Mouse (Mus musculus): ENCODE measurements at regions not wholly inside any gene's neighbourhood (a gene's known extent, or its start where the extent isn't known, plus 50 kb on each side); places are given as distances from the start of the nearest gene placed in this dataset.

GRCm38 (mm10) chr13:83076611-83077010 is 427.2 kb upstream of the Mef2c start:
- Histone ChIP-seq H3K4me2 (replicated peaks; ENCODE audit: low read depth, low read length) (no peak overlapping the region), H3K9me3 (ENCODE audit: low read length) (no peaks in the 10 kb centered on the region), H3K27ac (ENCODE audit: low read length) (no peak overlapping the region), H3K36me3 (ENCODE audit: insufficient read depth, low read length) (no peaks in the 10 kb centered on the region), H3K4me3 (ENCODE audit: low read length) (no peak overlapping the region), H3K9ac (replicated peaks; ENCODE audit: low read length) (no peak overlapping the region), H3K4me1 (ENCODE audit: insufficient read depth, low read length) (no peaks in the 10 kb centered on the region), H3K27me3 (ENCODE audit: insufficient read depth, low read length) (no peaks in the 10 kb centered on the region)
- no peak for ATAC-seq (ENCODE audit: low FRiP score, low TSS enrichment)
- WGBS, result 73% methylated on average over 2 of the region's 2 CpGs

- Histone ChIP-seq H3K4me3 (ENCODE audit: low read length) (no peak overlapping the region), H3K4me2 (replicated peaks; ENCODE audit: low read depth, low read length) (no peak overlapping the region), H3K9me3 (ENCODE audit: low read length) (no peaks in the 10 kb centered on the region), H3K4me1 (ENCODE audit: insufficient read depth, low read length) (no peaks in the 10 kb centered on the region), H3K36me3 (ENCODE audit: insufficient read depth, low read length) (no peaks in the 10 kb centered on the region), H3K27ac (ENCODE audit: low read length) (no peak overlapping the region), H3K27me3 (ENCODE audit: insufficient read depth, low read length) (no peaks in the 10 kb centered on the region), H3K9ac (replicated peaks; ENCODE audit: low read length) (no peak overlapping the region)
- no peak for ATAC-seq (ENCODE audit: low FRiP score, low TSS enrichment)
- whole genome bisulfite sequencing, result 83% methylated on average over 1 of the region's 1 CpGs
Observed at GRCm38 (mm10) chr13:83077085-83077484, 426.7 kb upstream of the Mef2c start.

GRCm38 (mm10) chr13:83079291-83079690 is 424.5 kb upstream of the Mef2c start:
- WGBS, result 49% methylated on average over 1 of the region's 1 CpGs
- Histone ChIP-seq H3K9me3 (ENCODE audit: low read length) (no peaks in the 10 kb centered on the region), H3K4me1 (ENCODE audit: insufficient read depth, low read length) (no peaks in the 10 kb centered on the region), H3K4me3 (ENCODE audit: low read length) (no peak overlapping the region), H3K27me3 (ENCODE audit: insufficient read depth, low read length) (no peaks in the 10 kb centered on the region), H3K9ac (replicated peaks; ENCODE audit: low read length) (no peak overlapping the region), H3K4me2 (replicated peaks; ENCODE audit: low read depth, low read length) (no peak overlapping the region), H3K27ac (ENCODE audit: low read length) (no peak overlapping the region), H3K36me3 (ENCODE audit: insufficient read depth, low read length) (no peaks in the 10 kb centered on the region)
- no peak for ATAC-seq (ENCODE audit: low FRiP score, low TSS enrichment)

GRCm38 (mm10) chr13:83084948-83085347 is 418.9 kb upstream of the Mef2c start:
- no peak overlapping the region for H3K4me3 ChIP-seq (ENCODE audit: low read length)
- WGBS, result 79% methylated on average over 3 of the region's 3 CpGs
- no peak overlapping the region for H3K4me2 ChIP-seq (replicated peaks; ENCODE audit: low read depth, low read length)
- no peaks in the 10 kb centered on the region for H3K27me3 ChIP-seq (ENCODE audit: insufficient read depth, low read length)
- H3K27ac ChIP-seq (ENCODE audit: low read length), result no peak overlapping the region
- H3K36me3 ChIP-seq (ENCODE audit: insufficient read depth, low read length), result no peaks in the 10 kb centered on the region
- no peak for ATAC-seq (ENCODE audit: low FRiP score, low TSS enrichment)
- no peaks in the 10 kb centered on the region for H3K9me3 ChIP-seq (ENCODE audit: low read length)
- no peaks in the 10 kb centered on the region for H3K4me1 ChIP-seq (ENCODE audit: insufficient read depth, low read length)
- no peak overlapping the region for H3K9ac ChIP-seq (replicated peaks; ENCODE audit: low read length)

GRCm38 (mm10) chr13:83099908-83100307 is 403.9 kb upstream of the Mef2c start:
- 77% methylated on average over 1 of the region's 1 CpGs for WGBS
- Histone ChIP-seq H3K9ac (replicated peaks; ENCODE audit: low read length) (no peak overlapping the region), H3K27ac (ENCODE audit: low read length) (no peak overlapping the region), H3K27me3 (ENCODE audit: insufficient read depth, low read length) (no peaks in the 10 kb centered on the region), H3K4me1 (ENCODE audit: insufficient read depth, low read length) (no peaks in the 10 kb centered on the region), H3K4me2 (replicated peaks; ENCODE audit: low read depth, low read length) (no peak overlapping the region), H3K36me3 (ENCODE audit: insufficient read depth, low read length) (no peaks in the 10 kb centered on the region), H3K9me3 (ENCODE audit: low read length) (no peaks in the 10 kb centered on the region), H3K4me3 (ENCODE audit: low read length) (no peak overlapping the region)
- ATAC-seq (ENCODE audit: low FRiP score, low TSS enrichment), result no peak

- H3K27me3 ChIP-seq (ENCODE audit: insufficient read depth, low read length), result no peaks in the 10 kb centered on the region
- no peaks in the 10 kb centered on the region for H3K9me3 ChIP-seq (ENCODE audit: low read length)
- H3K4me1 ChIP-seq (ENCODE audit: insufficient read depth, low read length), result peaks cover 6% of the 10 kb centered on the region
- H3K36me3 ChIP-seq (ENCODE audit: insufficient read depth, low read length), result no peaks in the 10 kb centered on the region
- 53% methylated on average over 3 of the region's 3 CpGs for WGBS
- H3K27ac ChIP-seq (ENCODE audit: low read length), result no peak overlapping the region
- H3K9ac ChIP-seq (replicated peaks; ENCODE audit: low read length), result no peak overlapping the region
- H3K4me2 ChIP-seq (replicated peaks; ENCODE audit: low read depth, low read length), result no peak overlapping the region
- no peak for ATAC-seq (ENCODE audit: low FRiP score, low TSS enrichment)
- H3K4me3 ChIP-seq (ENCODE audit: low read length), result no peak overlapping the region
Observed at GRCm38 (mm10) chr13:83110610-83111009, 393.2 kb upstream of the Mef2c start.

GRCm38 (mm10) chr13:83111503-83111902 is 392.3 kb upstream of the Mef2c start:
- Histone ChIP-seq H3K4me3 (ENCODE audit: low read length) (no peak overlapping the region), H3K4me1 (ENCODE audit: insufficient read depth, low read length) (peaks cover 6% of the 10 kb centered on the region), H3K9me3 (ENCODE audit: low read length) (no peaks in the 10 kb centered on the region), H3K36me3 (ENCODE audit: insufficient read depth, low read length) (no peaks in the 10 kb centered on the region), H3K27ac (ENCODE audit: low read length) (no peak overlapping the region), H3K4me2 (replicated peaks; ENCODE audit: low read depth, low read length) (no peak overlapping the region), H3K9ac (replicated peaks; ENCODE audit: low read length) (no peak overlapping the region), H3K27me3 (ENCODE audit: insufficient read depth, low read length) (no peaks in the 10 kb centered on the region)
- ATAC-seq (ENCODE audit: low FRiP score, low TSS enrichment), result peak; percentile 88
- 23% methylated on average over 2 of the region's 2 CpGs for WGBS

GRCm38 (mm10) chr13:83112323-83112722 is 391.5 kb upstream of the Mef2c start:
- H3K4me2 ChIP-seq (replicated peaks; ENCODE audit: low read depth, low read length), result no peak overlapping the region
- no peak overlapping the region for H3K4me3 ChIP-seq (ENCODE audit: low read length)
- WGBS, result 86% methylated on average over 1 of the region's 1 CpGs
- H3K9ac ChIP-seq (replicated peaks; ENCODE audit: low read length), result no peak overlapping the region
- no peak for ATAC-seq (ENCODE audit: low FRiP score, low TSS enrichment)
- H3K36me3 ChIP-seq (ENCODE audit: insufficient read depth, low read length), result no peaks in the 10 kb centered on the region
- H3K27ac ChIP-seq (ENCODE audit: low read length), result no peak overlapping the region
- no peaks in the 10 kb centered on the region for H3K9me3 ChIP-seq (ENCODE audit: low read length)
- H3K27me3 ChIP-seq (ENCODE audit: insufficient read depth, low read length), result no peaks in the 10 kb centered on the region
- peaks cover 6% of the 10 kb centered on the region for H3K4me1 ChIP-seq (ENCODE audit: insufficient read depth, low read length)

GRCm38 (mm10) chr13:83112741-83113140 is 391.1 kb upstream of the Mef2c start:
- H3K27ac ChIP-seq (ENCODE audit: low read length), result no peak overlapping the region
- 80% methylated on average over 5 of the region's 5 CpGs for WGBS
- H3K4me3 ChIP-seq (ENCODE audit: low read length), result no peak overlapping the region
- no peak overlapping the region for H3K4me2 ChIP-seq (replicated peaks; ENCODE audit: low read depth, low read length)
- H3K9ac ChIP-seq (replicated peaks; ENCODE audit: low read length), result no peak overlapping the region
- H3K27me3 ChIP-seq (ENCODE audit: insufficient read depth, low read length), result no peaks in the 10 kb centered on the region
- no peaks in the 10 kb centered on the region for H3K36me3 ChIP-seq (ENCODE audit: insufficient read depth, low read length)
- H3K9me3 ChIP-seq (ENCODE audit: low read length), result no peaks in the 10 kb centered on the region
- peaks cover 6% of the 10 kb centered on the region for H3K4me1 ChIP-seq (ENCODE audit: insufficient read depth, low read length)
- ATAC-seq (ENCODE audit: low FRiP score, low TSS enrichment), result 0 out of 2 replicates have a peak, but pooled peaks have one; percentile 19

- ATAC-seq (ENCODE audit: low FRiP score, low TSS enrichment), result no peak
- Histone ChIP-seq H3K27me3 (ENCODE audit: insufficient read depth, low read length) (no peaks in the 10 kb centered on the region), H3K27ac (ENCODE audit: low read length) (no peak overlapping the region), H3K4me3 (ENCODE audit: low read length) (no peak overlapping the region), H3K9ac (replicated peaks; ENCODE audit: low read length) (no peak overlapping the region), H3K4me1 (ENCODE audit: insufficient read depth, low read length) (peaks cover 6% of the 10 kb centered on the region), H3K36me3 (ENCODE audit: insufficient read depth, low read length) (no peaks in the 10 kb centered on the region), H3K9me3 (ENCODE audit: low read length) (no peaks in the 10 kb centered on the region), H3K4me2 (replicated peaks; ENCODE audit: low read depth, low read length) (no peak overlapping the region)
Observed at GRCm38 (mm10) chr13:83113808-83114207, 390.0 kb upstream of the Mef2c start.

- no peak for ATAC-seq (ENCODE audit: low FRiP score, low TSS enrichment)
- H3K4me2 ChIP-seq (replicated peaks; ENCODE audit: low read depth, low read length), result no peak overlapping the region
- H3K36me3 ChIP-seq (ENCODE audit: insufficient read depth, low read length), result no peaks in the 10 kb centered on the region
- no peak overlapping the region for H3K27ac ChIP-seq (ENCODE audit: low read length)
- H3K9me3 ChIP-seq (ENCODE audit: low read length), result no peaks in the 10 kb centered on the region
- H3K4me1 ChIP-seq (ENCODE audit: insufficient read depth, low read length), result peaks cover 6% of the 10 kb centered on the region
- H3K4me3 ChIP-seq (ENCODE audit: low read length), result no peak overlapping the region
- H3K9ac ChIP-seq (replicated peaks; ENCODE audit: low read length), result no peak overlapping the region
- 91% methylated on average over 2 of the region's 2 CpGs for WGBS
- H3K27me3 ChIP-seq (ENCODE audit: insufficient read depth, low read length), result no peaks in the 10 kb centered on the region
Observed at GRCm38 (mm10) chr13:83114401-83114800, 389.4 kb upstream of the Mef2c start.

Data from kidney, embryonic 16.5 days (tissue).